Mouse (Mus musculus): ENCODE measurements around the gene Shld1.

The Shld1 gene

DNA sequence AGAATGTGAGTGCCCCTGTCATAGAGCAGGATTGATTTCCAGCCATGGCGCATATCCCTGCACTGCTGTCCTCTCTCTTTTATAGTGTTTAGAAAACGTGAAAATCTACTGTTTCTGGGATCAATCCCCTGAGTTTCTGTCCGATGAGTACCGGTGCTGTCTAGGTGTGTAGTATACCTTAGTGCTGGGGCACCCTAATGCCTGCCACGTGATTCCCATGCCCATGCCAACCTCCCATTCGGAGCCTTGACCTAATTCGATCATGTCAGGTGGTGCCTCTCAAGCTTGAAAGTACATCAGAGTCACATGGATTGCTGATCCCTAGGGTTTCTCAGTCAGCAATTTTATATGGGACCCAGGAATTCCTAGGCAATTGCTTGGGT is 107.5 kb downstream of the Shld1 start:
- no peak for DNase-seq (ENCODE audit: low read depth, low spot score)

Measured in 3T3-L1 (cell line).